Mouse (Mus musculus): ENCODE results near the gene Olfr1391.
"Not testable (repeated sequence)": the region's sequence is repeated elsewhere in the genome, so short reads cannot be mapped to it uniquely, and the experiment has no call there.

The Olfr1391 gene

DNA sequence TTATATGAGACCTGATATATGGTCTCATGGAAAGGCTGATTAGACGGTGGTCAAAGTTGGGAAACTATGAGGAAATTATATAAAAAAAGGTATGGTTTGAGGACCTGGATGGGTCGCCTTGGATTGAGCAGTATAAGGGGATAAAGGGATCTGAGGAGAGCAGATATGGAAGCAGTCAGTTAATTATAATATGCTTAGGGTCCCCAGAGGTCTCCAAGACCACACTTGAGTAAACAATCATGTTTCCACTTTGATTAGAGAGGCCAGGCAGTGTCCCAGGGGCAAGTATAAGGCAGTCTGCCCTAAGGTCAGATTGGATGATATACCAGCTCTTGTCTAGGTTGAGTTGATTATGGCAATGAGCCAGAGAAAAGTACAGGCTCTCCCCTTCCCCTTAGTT lies at the start of gene Olfr1391:
Gene Olfr1391, plus strand, starts transcription at position 301 of the 400 bp plus-strand sequence.
- no peak for DNase-seq (ENCODE audit: low spot score in 2 of 2)

DNA sequence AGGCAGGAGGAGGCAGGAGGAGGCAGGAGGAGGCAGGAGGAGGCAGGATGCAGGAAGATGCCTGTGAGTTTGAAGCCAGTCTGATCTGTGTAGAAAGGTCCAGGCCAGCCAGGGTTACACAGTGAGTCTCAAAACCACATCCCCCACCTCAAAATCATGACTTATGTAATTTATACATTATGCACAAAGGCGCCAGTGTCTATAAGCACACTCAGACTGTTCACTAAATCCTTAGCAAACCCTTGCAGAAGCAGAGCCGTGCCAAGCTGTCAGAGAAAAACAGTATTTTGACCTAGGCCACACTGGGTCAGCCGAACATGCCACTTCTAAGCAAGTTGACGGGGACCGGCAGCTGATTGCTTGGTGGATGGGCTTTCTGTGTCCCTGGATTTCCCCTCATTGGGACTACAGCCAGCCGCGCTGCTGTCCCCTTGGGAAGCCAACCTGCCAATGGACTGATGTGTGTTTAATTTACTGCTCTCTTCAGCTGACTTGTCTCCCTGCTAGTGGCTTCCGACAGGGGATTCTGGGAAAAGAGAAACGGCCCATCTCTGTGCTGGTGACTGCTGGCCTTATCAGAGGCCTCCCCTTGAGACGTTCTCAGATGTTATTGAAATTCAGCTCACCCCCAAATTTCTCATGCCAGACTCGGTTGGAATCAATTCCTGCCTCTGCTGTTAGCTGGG lies 48.6 kb upstream of the Olfr1391 start:
- no peak for DNase-seq (ENCODE audit: low spot score in 2 of 2)

DNA sequence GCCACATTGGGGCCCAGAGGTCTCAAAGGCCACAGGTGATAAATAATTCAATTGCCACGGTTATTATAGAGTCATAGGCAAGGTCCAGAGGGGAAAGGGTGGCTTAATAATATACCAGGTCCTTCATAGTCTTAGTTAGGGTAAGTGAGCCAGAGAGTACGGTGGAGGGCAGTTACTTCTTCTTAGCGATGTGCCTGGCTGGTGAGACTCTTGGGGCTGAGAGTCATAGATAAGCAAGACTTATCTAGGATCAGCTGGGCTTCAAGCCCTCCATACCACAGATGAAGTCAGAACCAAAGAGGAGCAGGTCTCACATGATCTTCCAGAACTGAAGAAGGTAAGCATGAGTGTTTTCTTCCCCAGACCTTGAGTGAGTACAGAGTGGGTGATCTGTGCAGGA lies 44.3 kb upstream of the Olfr1391 start, which contains the start of gene Olfr1393:
Gene Olfr1393, plus strand, starts transcription at position 83 of the 400 bp plus-strand sequence.
- DNase-seq (ENCODE audit: low spot score in 2 of 2), result no peak

DNA sequence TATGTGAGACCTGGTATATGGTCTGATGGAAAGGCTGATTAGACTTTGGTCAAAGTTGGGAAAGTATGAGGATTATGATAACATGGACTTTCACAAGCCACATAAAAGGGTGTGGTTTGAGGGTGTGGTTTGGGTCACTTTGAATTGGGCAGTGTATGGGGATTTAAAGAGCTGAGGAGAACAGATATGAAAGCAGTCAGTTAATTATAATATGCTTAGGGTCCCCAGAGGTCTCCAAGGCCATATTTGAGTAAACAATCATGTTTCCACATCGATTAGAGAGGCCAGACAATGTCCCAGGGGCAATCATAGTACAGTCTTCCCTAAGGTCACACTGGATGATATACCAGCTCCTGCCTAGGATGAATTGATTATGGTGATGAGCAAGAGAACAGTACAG lies 37.6 kb upstream of the Olfr1391 start, which contains the start of gene Olfr1392:
Gene Olfr1392, plus strand, starts transcription at position 301 of the 400 bp plus-strand sequence.
- not testable (repeated sequence) for DNase-seq (ENCODE audit: low spot score in 2 of 2)

GRCm38 (mm10) chr11:49287251-49287650 lies 35.3 kb upstream of the Olfr1391 start:
- no peak for DNase-seq (ENCODE audit: low spot score in 2 of 2)

- DNase-seq (ENCODE audit: low spot score in 2 of 2), result no peak
Observed at GRCm38 (mm10) chr11:49292777-49293176, 29.8 kb upstream of the Olfr1391 start.

DNA sequence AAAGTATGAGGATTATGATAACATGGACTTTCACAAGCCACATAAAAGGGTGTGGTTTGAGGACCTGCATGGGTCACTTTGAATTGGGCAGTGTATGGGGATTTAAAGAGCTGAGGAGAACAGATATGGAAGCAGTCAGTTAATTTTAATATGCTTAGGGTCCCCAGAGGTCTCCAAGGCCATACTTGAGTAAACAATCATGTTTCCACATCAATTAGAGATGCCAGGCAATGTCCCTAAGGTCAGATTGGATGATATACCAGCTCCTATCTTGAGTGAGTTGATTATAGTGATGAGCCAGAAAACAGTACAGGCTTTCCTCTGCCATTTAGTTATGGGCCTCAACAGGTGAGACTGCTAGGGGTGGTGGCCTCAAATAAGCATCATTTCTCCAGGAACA lies 18.1 kb upstream of the Olfr1391 start, which contains the start of gene Olfr10:
Gene Olfr10, plus strand, starts transcription at position 301 of the 400 bp plus-strand sequence.
- DNase-seq (ENCODE audit: low spot score in 2 of 2), result no peak

DNA sequence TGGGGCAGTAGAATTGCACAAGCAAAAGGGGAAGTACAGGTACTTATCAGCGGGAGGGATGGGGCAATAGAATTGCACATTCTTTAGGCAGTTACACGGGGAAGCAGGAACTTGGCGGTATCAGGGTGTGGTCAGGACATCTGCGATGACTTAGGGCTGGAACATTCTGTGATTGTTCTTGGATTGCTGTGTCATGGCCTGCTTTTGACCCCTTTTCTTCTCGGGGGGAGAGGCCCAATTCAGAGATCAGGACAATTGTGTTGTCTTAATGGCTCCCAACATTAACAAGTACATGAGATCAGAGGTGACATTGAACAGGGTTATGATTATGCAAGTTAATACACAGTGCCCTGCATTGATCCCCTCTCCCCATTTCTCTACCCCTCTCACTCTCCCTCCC lies 14.0 kb upstream of the Olfr1391 start:
- DNase-seq (ENCODE audit: low spot score in 2 of 2), result not testable (repeated sequence)

GRCm38 (mm10) chr11:49326726-49327125 lies 4.2 kb downstream of the Olfr1391 start:
- no peak for DNase-seq (ENCODE audit: low spot score in 2 of 2)

- DNase-seq (ENCODE audit: low spot score in 2 of 2), result no peak
Observed at GRCm38 (mm10) chr11:49329686-49330085, 7.1 kb downstream of the Olfr1391 start.

GRCm38 (mm10) chr11:49334888-49335287 lies 12.3 kb downstream of the Olfr1391 start, which contains the start of gene Olfr1390:
TSS of gene Olfr1390 (plus strand) at chr11:49335188.
- DNase-seq (ENCODE audit: low spot score in 2 of 2), result no peak

DNA sequence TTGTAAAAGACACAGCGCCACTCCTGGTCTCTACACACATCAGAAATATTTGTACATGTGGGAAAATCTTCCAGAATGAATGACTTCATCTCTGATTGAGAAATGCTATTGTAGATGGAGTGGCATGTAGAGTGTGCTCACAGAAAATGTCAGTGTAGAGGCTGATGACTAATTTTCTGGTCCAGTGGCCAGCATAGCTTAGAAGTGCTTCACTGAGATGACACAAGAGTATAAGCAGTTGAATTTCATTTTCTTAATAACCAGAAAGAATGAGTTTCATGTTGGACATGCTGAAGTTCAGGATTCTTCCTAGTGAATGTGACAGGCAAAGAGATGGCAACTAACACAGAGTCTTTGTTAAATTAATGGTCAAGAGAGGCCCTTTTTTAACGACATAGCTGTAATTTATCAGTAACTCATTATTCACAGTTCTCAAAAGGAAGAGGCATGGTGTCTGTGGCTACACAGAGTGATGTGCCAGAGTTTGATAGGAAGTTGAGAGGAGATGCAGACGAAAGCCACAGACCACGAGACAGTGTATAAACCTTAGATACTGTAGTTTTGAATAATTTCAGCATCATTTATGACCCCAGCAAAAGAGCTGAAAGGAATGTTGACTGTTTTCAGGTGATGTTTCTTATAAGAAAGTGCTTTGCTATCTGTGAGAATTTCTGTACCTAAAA lies 14.7 kb downstream of the Olfr1391 start:
- DNase-seq (ENCODE audit: low spot score in 2 of 2), result no peak

Measured in thymus, postnatal 10 days (tissue).